Mouse (Mus musculus): ENCODE measurements around the gene Mdfi.
"Not testable (repeated sequence)": the region's sequence is repeated elsewhere in the genome, so short reads cannot be mapped to it uniquely, and the experiment has no call there.

The Mdfi gene

GRCm38 (mm10) chr17:47834482-47834767 lies at the start of gene Mdfi:
Gene Mdfi, minus strand, starts transcription at chr17:47834691.
- no peak for DNase-seq (ENCODE audit: low spot score in 2 of 2)

- no peak for DNase-seq (ENCODE audit: low spot score in 2 of 2)
These were observed 48.6 kb upstream of the Mdfi start for GRCm38 (mm10) chr17:47883099-47883498.

- no peak for DNase-seq (ENCODE audit: low spot score in 2 of 2)
These were observed 46.8 kb upstream of the Mdfi start for GRCm38 (mm10) chr17:47881330-47881729.

- no peak for DNase-seq (ENCODE audit: low spot score in 2 of 2)
These were observed 44.7 kb upstream of the Mdfi start for GRCm38 (mm10) chr17:47879207-47879606.

- DNase-seq (ENCODE audit: low spot score in 2 of 2), result peak in 1 of 2 experiments; percentile 69
These were observed 44.0 kb upstream of the Mdfi start for GRCm38 (mm10) chr17:47878378-47879089.

- no peak for DNase-seq (ENCODE audit: low spot score in 2 of 2)
These were observed 43.4 kb upstream of the Mdfi start for GRCm38 (mm10) chr17:47877715-47878377.

GRCm38 (mm10) chr17:47876776-47877714 lies 42.6 kb upstream of the Mdfi start:
- no peak for DNase-seq (ENCODE audit: low spot score in 2 of 2)

GRCm38 (mm10) chr17:47873341-47873791 lies 38.9 kb upstream of the Mdfi start:
- peak; percentile 76 to 95 for DNase-seq (ENCODE audit: low spot score in 2 of 2)

GRCm38 (mm10) chr17:47872311-47873011 lies 38.0 kb upstream of the Mdfi start:
- DNase-seq (ENCODE audit: low spot score in 2 of 2), result no peak

- DNase-seq (ENCODE audit: low spot score in 2 of 2), result no peak
These were observed 35.4 kb upstream of the Mdfi start for GRCm38 (mm10) chr17:47869874-47870273.

- DNase-seq (ENCODE audit: low spot score in 2 of 2), result no peak
These were observed 31.5 kb upstream of the Mdfi start for GRCm38 (mm10) chr17:47866037-47866436.

- DNase-seq (ENCODE audit: low spot score in 2 of 2), result peak in 1 of 2 experiments; percentile 80
These were observed 30.0 kb upstream of the Mdfi start for GRCm38 (mm10) chr17:47864496-47864895.

- DNase-seq (ENCODE audit: low spot score in 2 of 2), result no peak
These were observed 28.9 kb upstream of the Mdfi start for GRCm38 (mm10) chr17:47863437-47863836.

- no peak for DNase-seq (ENCODE audit: low spot score in 2 of 2)
These were observed 28.5 kb upstream of the Mdfi start for GRCm38 (mm10) chr17:47863023-47863422.

- no peak for DNase-seq (ENCODE audit: low spot score in 2 of 2)
These were observed 21.1 kb upstream of the Mdfi start for GRCm38 (mm10) chr17:47855544-47855943.

- no peak for DNase-seq (ENCODE audit: low spot score in 2 of 2)
These were observed 20.4 kb upstream of the Mdfi start for GRCm38 (mm10) chr17:47854908-47855307.

GRCm38 (mm10) chr17:47853760-47854159 lies 19.3 kb upstream of the Mdfi start:
- no peak for DNase-seq (ENCODE audit: low spot score in 2 of 2)

GRCm38 (mm10) chr17:47853336-47853735 lies 18.8 kb upstream of the Mdfi start:
- DNase-seq (ENCODE audit: low spot score in 2 of 2), result no peak

GRCm38 (mm10) chr17:47851798-47852360 lies 17.4 kb upstream of the Mdfi start:
- not testable (repeated sequence) for DNase-seq (ENCODE audit: low spot score in 2 of 2)

GRCm38 (mm10) chr17:47850639-47851314 lies 16.3 kb upstream of the Mdfi start:
- no peak for DNase-seq (ENCODE audit: low spot score in 2 of 2)

GRCm38 (mm10) chr17:47850035-47850434 lies 15.5 kb upstream of the Mdfi start:
- no peak for DNase-seq (ENCODE audit: low spot score in 2 of 2)

All from left cerebral cortex, adult 9 months (tissue).